Mouse (Mus musculus) stomach, embryonic 14.5 days (tissue): ENCODE data around the gene Tmem214. TPM values are rescaled to one million over a fixed set of nuclear protein-coding genes. Genes with fewer than 3 reads are reported as not detected.

Experiments
- ATAC-seq: fragments of 200-750 bp; cut with Nextera tagmentation; 2 replicates; pipeline ENCODE4 v1.8.0; 2017; ENCODE audit warnings: low read depth, moderate TSS enrichment; ENCODE audit not compliant: insufficient number of reproducible peaks, insufficient read depth, low FRiP score
- H3K27ac ChIP-seq: fragments of 300-500 bp; sonication (generic); 2 replicates; pipeline ENCODE4 v1.5.1; 2014; ENCODE audit warnings: mild to moderate bottlenecking, low read length, moderate library complexity, mixed read lengths
- H3K27me3 ChIP-seq: fragments of 300-500 bp; sonication (generic); 2 replicates; pipeline ENCODE4 v1.6.1; 2014; ENCODE audit warnings: low read length, control low read depth, mixed read lengths; ENCODE audit not compliant: control insufficient read depth, insufficient read depth
- H3K36me3 ChIP-seq: fragments of 300-500 bp; sonication (generic); 2 replicates; pipeline ENCODE4 v1.6.1; 2014; ENCODE audit warnings: mild to moderate bottlenecking, control low read depth, low read length, moderate library complexity, mixed read lengths; ENCODE audit not compliant: control insufficient read depth, insufficient read depth
- H3K4me1 ChIP-seq: fragments of 300-500 bp; sonication (generic); 2 replicates; pipeline ENCODE4 v1.6.1; 2014; ENCODE audit warnings: low read length, control low read depth, mixed read lengths; ENCODE audit not compliant: control insufficient read depth, insufficient read depth
- H3K4me2 ChIP-seq: fragments of 300-500 bp; sonication (generic); replicated peaks from 2 replicates; pipeline ENCODE4 v1.6.1; 2014; ENCODE audit warnings: low read depth, low read length, control low read depth
- H3K4me3 ChIP-seq: fragments of 300-500 bp; sonication (generic); 2 replicates; pipeline ENCODE4 v1.5.1; 2014; ENCODE audit warnings: low read depth, low read length, control low read depth
- H3K9ac ChIP-seq: fragments of 300-500 bp; sonication (generic); replicated peaks from 2 replicates; pipeline ENCODE4 v1.6.1; 2014; ENCODE audit warnings: low read depth, mild to moderate bottlenecking, control low read depth, low read length, moderate library complexity, mixed read lengths
- H3K9me3 ChIP-seq: fragments of 300-500 bp; sonication (generic); 2 replicates; pipeline ENCODE4 v1.6.1; 2016; ENCODE audit warnings: low read depth, low read length, control low read depth; ENCODE audit not compliant: control insufficient read depth
- WGBS: fragments of 180-500 bp; shearing (Covaris S2); extraction: QIAGEN DNeasy Blood & Tissue Kit; methylation state at CpG from one replicate; pipeline ENCODE4 v1.1.7; 2014; 5-methylcytosine and 5-hydroxymethylcytosine counted together
- polyA plus RNA-seq: library from polyadenylated mRNA; unstranded; fragments of >200 nt; fragmentation: Nextera tagmentation; extraction: Ambion mirVana; gene quantifications from 2 replicates; pipeline ENCODE4 v1.2.1, GENCODE M21; 2014

Gene Tmem214
- 58.6 and 68.7 TPM in 2 replicates for polyA plus RNA-seq

DNA sequence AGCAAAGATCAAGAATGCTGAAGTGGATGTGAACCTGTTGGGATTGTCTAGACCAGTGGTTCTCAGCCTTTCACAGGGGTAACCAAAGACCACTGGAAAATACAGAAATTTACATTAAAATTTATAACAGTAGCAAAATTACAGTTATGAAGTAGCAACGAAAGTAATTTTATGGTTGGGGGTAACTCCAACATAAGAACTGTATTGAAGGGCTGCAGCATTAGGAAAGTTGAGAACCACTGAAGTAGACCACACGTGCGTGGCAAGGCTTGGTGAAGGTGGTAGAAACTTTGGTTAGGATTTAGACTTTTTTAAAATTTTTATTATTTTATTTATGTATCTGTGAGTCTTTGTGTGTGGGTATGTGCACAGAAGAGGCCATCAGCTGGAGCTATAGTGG is at the start of gene Tmem214:
Gene Tmem214 (plus strand): TSS at position 301 of the 400 bp plus-strand sequence.
- H3K27me3 ChIP-seq: no peaks in the 10 kb centered on the region
- peak within 1 kb of the TSS; percentile 59; the same call in 1 of the 2 replicates for H3K4me2 ChIP-seq
- WGBS: 88% methylated on average over 3 of the region's 3 CpGs
- H3K4me3 ChIP-seq: no peak within 1 kb of the TSS
- ATAC-seq: no peak
- H3K4me1 ChIP-seq: peaks cover 6% of the 10 kb centered on the region
- H3K9ac ChIP-seq: no peak within 1 kb of the TSS
- H3K9me3 ChIP-seq: no peaks in the 10 kb centered on the region
- peaks cover 16% of the 10 kb centered on the region for H3K36me3 ChIP-seq
- H3K27ac ChIP-seq: no peak within 1 kb of the TSS

- 89% methylated on average over 8 of the region's 8 CpGs for WGBS
- no peaks in the 10 kb centered on the region for H3K27me3 ChIP-seq
- H3K27ac ChIP-seq: no peak overlapping the region
- H3K36me3 ChIP-seq: no peaks in the 10 kb centered on the region
- peaks cover 17% of the 10 kb centered on the region for H3K4me1 ChIP-seq
- H3K9ac ChIP-seq: no peak overlapping the region
- H3K9me3 ChIP-seq: no peaks in the 10 kb centered on the region
- no peak overlapping the region for H3K4me2 ChIP-seq
- no peak overlapping the region for H3K4me3 ChIP-seq
- no peak for ATAC-seq
Observed at GRCm38 (mm10) chr5:30818758-30819309, 49.0 kb upstream of the Tmem214 start.

DNA sequence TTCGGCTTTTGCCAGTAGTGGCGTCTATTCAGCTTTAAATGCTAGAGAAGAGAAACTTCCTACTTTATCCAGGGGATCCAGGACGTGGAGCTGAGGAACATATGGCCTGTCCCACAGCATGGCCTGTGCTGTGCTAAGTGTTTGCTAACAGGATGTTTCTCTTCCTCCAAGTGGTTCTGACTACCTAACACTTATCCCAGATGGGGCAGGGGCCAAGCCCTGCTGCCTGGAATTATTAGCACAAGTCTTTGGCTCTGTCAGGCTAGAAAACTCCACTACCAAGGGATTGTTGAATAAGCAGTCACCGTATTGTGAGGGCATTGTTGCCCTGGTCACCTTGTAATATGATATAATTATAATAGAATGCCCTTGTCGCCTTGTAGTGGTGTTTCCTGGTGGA is 45.1 kb upstream of the Tmem214 start:
- no peak for ATAC-seq
- no peaks in the 10 kb centered on the region for H3K36me3 ChIP-seq
- WGBS: 75% methylated on average over 5 of the region's 5 CpGs
- no peaks in the 10 kb centered on the region for H3K9me3 ChIP-seq
- H3K27ac ChIP-seq: no peak overlapping the region
- no peak overlapping the region for H3K4me2 ChIP-seq
- H3K4me3 ChIP-seq: no peak overlapping the region
- no peak overlapping the region for H3K9ac ChIP-seq
- H3K27me3 ChIP-seq: no peaks in the 10 kb centered on the region
- H3K4me1 ChIP-seq: no peaks in the 10 kb centered on the region

DNA sequence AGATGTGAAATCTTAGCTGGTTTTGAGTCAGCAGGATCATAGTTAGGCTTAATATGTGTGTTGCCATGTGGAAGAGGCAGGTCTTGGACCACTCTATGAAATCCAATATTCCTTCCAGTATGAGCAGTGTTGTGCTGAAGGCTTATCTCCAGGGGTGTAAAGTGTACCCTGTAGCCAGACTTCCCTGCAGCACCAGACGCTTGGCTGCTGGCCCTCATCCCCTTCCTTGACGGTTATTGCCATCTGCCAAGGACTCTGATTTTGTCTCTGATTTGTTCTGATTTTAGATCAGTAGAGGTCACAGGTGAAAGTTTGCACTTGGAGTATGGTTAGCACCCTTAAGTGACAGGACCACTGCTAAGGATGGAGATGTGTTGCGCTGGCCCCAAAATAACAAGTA is 44.7 kb upstream of the Tmem214 start:
- Histone ChIP-seq H3K4me1 (no peaks in the 10 kb centered on the region), H3K9me3 (no peaks in the 10 kb centered on the region), H3K4me2 (no peak overlapping the region), H3K4me3 (no peak overlapping the region), H3K27me3 (no peaks in the 10 kb centered on the region), H3K27ac (no peak overlapping the region), H3K9ac (no peak overlapping the region), H3K36me3 (no peaks in the 10 kb centered on the region)
- ATAC-seq: no peak
- 94% methylated on average over 3 of the region's 3 CpGs for WGBS

DNA sequence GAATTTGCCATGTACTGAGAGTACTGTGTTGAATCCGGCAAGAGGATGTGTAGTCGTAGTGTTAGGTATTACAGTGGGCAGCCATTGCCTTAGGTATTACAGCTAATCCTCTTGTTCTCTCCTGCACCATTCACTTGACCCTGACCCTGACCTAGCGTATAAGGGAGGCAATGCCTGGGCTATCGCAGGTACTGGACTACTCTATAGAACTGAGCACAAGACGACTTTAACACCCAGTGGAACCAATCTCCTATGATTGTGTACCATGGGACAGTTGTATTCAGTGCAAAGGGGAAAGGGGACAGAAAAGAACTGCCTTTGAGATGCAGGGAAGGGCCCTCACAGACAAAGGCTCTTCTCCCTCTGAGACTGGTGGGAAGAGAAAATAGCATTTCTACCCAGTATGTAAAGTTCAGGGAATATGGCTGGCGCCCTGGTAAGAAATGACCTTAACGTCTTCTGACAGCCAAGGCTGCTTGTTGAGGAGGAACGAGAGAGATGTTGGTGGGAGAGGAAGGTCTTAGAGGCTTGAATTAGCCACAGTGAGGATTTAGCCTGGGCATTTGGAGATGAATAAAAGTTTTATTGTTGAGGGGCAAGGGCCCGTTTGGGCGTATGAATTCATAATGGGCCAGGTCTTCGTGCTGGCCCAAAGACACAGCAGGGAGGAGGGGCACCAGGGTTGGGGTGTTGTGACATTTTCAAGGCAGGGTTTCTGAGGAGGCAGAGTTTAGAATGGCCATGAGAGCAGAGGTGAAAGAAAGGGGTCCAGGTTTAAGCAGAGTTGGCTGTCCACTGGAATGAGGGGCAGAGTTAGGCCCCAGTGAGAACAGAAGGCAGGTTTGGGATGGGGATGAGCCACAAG is 43.5 kb upstream of the Tmem214 start:
- WGBS: 85% methylated on average over 11 of the region's 11 CpGs

DNA sequence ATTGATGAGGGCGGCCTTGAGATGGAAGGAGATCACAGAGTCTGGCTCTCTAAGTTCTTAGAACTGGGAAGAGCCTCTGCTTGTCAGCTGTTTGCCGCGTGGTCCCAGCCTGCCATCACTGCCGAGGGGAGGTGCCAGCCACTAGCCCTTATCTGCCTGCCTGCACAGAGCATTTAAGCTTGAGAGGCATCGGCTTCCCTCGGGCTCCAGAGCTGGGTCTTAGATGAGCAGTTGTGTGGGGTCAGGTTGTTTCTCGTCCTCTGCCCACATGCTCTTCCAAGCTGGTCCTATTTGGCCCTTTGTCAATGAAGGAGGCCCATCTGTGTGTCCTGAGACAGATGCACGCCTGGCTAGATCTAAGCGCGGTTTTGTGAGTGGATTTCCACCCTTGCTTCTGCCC is 42.6 kb upstream of the Tmem214 start:
- no peaks in the 10 kb centered on the region for H3K36me3 ChIP-seq
- H3K9me3 ChIP-seq: no peaks in the 10 kb centered on the region
- no peak overlapping the region for H3K4me3 ChIP-seq
- H3K9ac ChIP-seq: no peak overlapping the region
- 67% methylated on average over 10 of the region's 10 CpGs for WGBS
- H3K4me2 ChIP-seq: no peak overlapping the region
- H3K27ac ChIP-seq: no peak overlapping the region
- no peak for ATAC-seq
- no peaks in the 10 kb centered on the region for H3K27me3 ChIP-seq
- no peaks in the 10 kb centered on the region for H3K4me1 ChIP-seq

More for the DNA sequence above, 43.5 kb upstream of the Tmem214 start:
- Histone ChIP-seq H3K9ac (no peak overlapping the region), H3K27ac (no peak overlapping the region), H3K4me1 (no peaks in the 10 kb centered on the region), H3K4me2 (no peak overlapping the region), H3K27me3 (no peaks in the 10 kb centered on the region), H3K36me3 (no peaks in the 10 kb centered on the region), H3K9me3 (no peaks in the 10 kb centered on the region), H3K4me3 (no peak overlapping the region)
- no peak for ATAC-seq

DNA sequence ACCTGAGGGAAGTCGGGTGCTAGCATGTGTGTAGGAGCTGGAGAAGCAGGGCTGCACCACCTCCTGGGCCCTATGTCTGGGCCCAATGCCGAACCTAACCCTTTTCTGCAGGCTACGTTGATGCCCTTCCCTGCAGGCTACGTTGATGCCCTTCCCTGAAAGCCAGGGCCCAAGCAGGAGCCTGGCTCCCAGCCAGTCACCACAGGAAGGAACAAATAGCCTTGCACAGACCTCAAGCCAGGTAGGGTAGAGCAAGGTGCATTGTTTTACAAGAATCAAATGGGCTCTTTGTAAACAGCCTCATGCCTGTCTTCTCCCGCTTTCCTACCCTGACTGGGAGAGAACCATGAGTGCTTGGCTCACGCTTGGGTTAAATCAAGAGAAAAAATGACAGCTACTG is 42.0 kb upstream of the Tmem214 start:
- no peak overlapping the region for H3K4me2 ChIP-seq
- 70% methylated on average over 6 of the region's 6 CpGs for WGBS
- ATAC-seq: no peak
- H3K4me1 ChIP-seq: no peaks in the 10 kb centered on the region
- no peaks in the 10 kb centered on the region for H3K27me3 ChIP-seq
- H3K27ac ChIP-seq: no peak overlapping the region
- no peaks in the 10 kb centered on the region for H3K36me3 ChIP-seq
- no peak overlapping the region for H3K4me3 ChIP-seq
- no peak overlapping the region for H3K9ac ChIP-seq
- no peaks in the 10 kb centered on the region for H3K9me3 ChIP-seq

DNA sequence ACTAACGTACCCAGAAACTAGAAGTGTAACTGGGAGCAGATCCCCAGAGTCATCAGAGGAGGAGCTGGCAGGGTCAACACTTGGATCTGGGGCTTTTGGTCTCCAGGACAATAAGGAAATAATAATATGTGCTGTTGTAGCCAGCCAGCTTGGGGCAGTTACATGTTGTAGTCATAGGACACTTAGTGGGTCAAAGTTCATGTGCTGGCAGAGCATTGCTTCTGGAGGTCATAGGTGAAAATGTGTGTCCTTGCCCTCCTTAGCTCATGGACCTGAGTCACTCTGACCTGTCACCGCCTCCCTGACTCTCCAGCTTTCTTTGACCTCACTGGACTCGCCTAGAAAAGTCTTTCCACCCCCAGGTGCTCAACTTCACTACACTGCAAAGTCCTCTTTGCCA is 34.4 kb upstream of the Tmem214 start:
- peaks cover 2% of the 10 kb centered on the region; the same call in 1 of the 2 replicates for H3K36me3 ChIP-seq
- H3K9me3 ChIP-seq: no peaks in the 10 kb centered on the region; the same call in 1 of the 2 replicates
- WGBS: 89% methylated on average over 3 of the region's 3 CpGs
- H3K4me2 ChIP-seq: no peak overlapping the region
- ATAC-seq: no peak
- no peaks in the 10 kb centered on the region for H3K27me3 ChIP-seq
- H3K9ac ChIP-seq: no peak overlapping the region
- no peak overlapping the region for H3K4me3 ChIP-seq
- H3K27ac ChIP-seq: no peak overlapping the region
- no peaks in the 10 kb centered on the region for H3K4me1 ChIP-seq
